Mouse (Mus musculus) bone marrow, adult 2 months (tissue): Measurements from ENCODE around the gene Btg4. TPM values are rescaled to one million over a fixed set of nuclear protein-coding genes. Genes with fewer than 3 reads are reported as not detected.

Source experiments
- H3K27ac ChIP-seq: fragments of 200-500 bp; 2 replicates; pipeline ENCODE4 v1.5.1; 2012; ENCODE audit warnings: low read depth, mild to moderate bottlenecking, control low read depth, inconsistent platforms, low read length; ENCODE audit not compliant: control insufficient read depth, poor library complexity, insufficient read depth
- H3K4me1 ChIP-seq: fragments of 200-500 bp; 2 replicates; pipeline ENCODE4 v1.6.1; 2011; ENCODE audit warnings: low read length; ENCODE audit not compliant: control insufficient read depth, insufficient read depth
- H3K4me3 ChIP-seq: fragments of 200-500 bp; replicated peaks from 2 replicates; pipeline ENCODE3; 2011; ENCODE audit warnings: mild to moderate bottlenecking, low read depth, low read length, control low read depth; ENCODE audit not compliant: control insufficient read depth
- CTCF ChIP-seq: fragments of 200-500 bp; IDR thresholded peaks from 2 replicates; pipeline ENCODE4 v1.5.1; 2011; ENCODE audit warnings: low read length, control low read depth; ENCODE audit not compliant: control insufficient read depth, insufficient read depth
- POLR2A ChIP-seq: fragments of 200-500 bp; IDR thresholded peaks from 2 replicates; pipeline ENCODE4 v1.6.1; 2011; ENCODE audit warnings: low read depth, mild to moderate bottlenecking, control low read depth, low read length, borderline replicate concordance; ENCODE audit not compliant: control insufficient read depth
- WGBS: fragments of 180-500 bp; shearing (Covaris S2); methylation state at CpG from one replicate; pipeline ENCODE4 v1.1.7; 2018; 5-methylcytosine and 5-hydroxymethylcytosine counted together
- polyA plus RNA-seq: library from polyadenylated mRNA; stranded (reverse); fragments of >200 nt; gene quantifications from 2 replicates; pipeline ENCODE4 v1.2.4, GENCODE M21; 2011; ENCODE audit warnings: low replicate concordance; ENCODE audit not compliant: missing spikeins, insufficient read depth, insufficient read length

Gene Btg4
- polyA plus RNA-seq, 1 experiment: not detected

DNA sequence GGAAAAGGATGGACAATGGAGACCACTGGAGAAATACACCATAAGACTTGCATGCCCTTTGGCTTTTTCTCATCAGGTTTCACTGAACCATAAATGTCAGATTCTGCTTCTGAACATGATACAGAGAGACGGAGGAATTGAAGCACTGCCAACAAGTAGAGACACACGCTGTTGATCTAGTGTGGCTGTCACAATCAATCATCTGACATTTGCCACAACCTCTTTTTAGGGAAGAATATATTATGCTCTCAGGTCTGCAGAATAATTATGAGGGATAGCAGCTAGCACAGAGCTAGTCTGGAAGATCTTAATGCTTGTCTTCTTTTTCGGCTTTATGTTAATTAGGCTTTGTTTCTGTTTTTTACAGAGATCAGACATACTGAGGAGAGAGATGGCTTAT is 7.5 kb downstream of the Btg4 start:
- WGBS: 38% methylated on average over 3 of the region's 3 CpGs
- H3K4me1 ChIP-seq: no peaks in the 10 kb centered on the region
- H3K4me3 ChIP-seq: no peak overlapping the region
- no peak overlapping the region for H3K27ac ChIP-seq
- TF ChIP-seq POLR2A (no peak), CTCF (no peak)

DNA sequence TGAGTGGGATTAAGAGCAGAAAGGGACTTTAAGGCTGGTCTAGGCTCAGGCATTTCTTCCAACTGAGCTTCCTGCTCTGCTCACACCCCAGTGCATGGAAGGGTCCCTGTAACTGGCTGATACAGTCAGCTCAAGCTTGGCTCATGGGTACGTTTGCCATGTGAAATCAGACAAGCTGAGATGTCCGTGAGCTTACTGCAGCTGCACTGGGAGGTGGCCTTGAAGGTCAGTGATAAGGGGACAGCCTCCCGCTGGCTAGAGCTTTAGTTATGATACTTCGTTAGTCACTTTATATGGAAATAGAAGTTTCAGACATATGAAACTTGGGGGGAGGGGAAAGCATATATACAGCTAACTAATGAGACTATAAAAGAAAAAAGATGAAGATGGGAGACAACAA is 10.1 kb downstream of the Btg4 start:
- Histone ChIP-seq H3K4me1 (no peaks in the 10 kb centered on the region), H3K4me3 (no peak overlapping the region), H3K27ac (no peak overlapping the region)
- TF ChIP-seq CTCF: no peak
- no peak for TF ChIP-seq POLR2A
- 63% methylated on average over 4 of the region's 4 CpGs for WGBS

DNA sequence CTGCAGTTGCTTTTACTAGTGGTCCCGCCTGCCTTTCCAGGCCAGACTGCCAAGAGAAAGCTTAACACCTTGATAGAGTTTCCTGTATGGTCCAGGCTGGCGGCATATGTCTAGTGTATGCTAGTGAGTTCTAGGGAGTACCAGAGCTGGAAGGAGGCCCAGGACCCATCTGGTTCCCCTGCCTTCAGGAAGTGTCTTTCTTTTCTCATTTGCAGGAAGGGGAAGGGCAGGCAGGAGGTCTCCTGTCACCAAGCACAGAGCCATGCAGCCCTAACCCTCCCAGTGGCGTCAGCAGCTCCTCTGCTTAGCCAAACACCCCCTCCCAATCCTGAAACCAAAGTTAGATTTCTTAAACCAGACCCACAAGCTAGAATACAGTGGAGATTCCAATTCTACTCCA is 15.1 kb downstream of the Btg4 start:
- H3K27ac ChIP-seq: no peak overlapping the region
- 13% methylated on average over 3 of the region's 3 CpGs for WGBS
- H3K4me3 ChIP-seq: peak overlapping the region; percentile 11
- H3K4me1 ChIP-seq: no peaks in the 10 kb centered on the region
- no peak for TF ChIP-seq CTCF
- no peak for TF ChIP-seq POLR2A

DNA sequence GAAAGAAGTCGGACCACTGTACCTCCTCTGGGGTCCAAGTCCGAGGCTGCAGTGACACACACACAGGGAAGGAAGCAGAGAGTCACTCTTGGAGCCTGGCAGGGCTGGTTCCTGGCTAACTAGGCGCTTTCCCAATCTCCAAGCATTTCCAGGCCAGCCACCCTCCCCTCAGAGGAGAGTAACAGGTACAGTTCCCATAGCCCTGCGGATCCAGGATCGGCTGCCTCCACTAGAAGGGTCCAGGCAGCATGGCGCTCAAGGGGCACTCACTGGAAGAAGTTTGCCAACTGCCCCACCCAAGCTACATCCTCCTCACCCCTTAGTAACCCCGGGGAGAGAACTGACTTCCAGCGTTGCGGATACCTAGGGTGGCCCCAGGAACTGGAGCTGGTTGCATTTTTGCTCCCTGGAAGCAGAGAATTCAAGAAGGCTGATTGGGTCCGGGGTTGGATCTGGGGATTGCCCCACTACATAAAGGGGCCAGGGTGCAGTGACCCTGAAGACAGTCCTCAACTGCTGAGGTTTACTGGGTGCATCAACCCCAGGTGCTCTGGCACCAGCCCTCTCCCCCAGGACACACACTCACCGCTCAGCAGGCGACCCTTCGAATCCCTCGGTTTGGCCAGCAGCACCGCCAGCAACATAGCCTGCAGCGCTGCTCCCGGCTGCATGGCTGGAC is 15.7 kb downstream of the Btg4 start:
- Histone ChIP-seq H3K4me3 (peak overlapping the region; percentile 62), H3K27ac (no peak overlapping the region), H3K4me1 (no peaks in the 10 kb centered on the region)
- TF ChIP-seq CTCF: no peak
- no peak for TF ChIP-seq POLR2A
- WGBS: under 1% methylated on average over 17 of the region's 17 CpGs

DNA sequence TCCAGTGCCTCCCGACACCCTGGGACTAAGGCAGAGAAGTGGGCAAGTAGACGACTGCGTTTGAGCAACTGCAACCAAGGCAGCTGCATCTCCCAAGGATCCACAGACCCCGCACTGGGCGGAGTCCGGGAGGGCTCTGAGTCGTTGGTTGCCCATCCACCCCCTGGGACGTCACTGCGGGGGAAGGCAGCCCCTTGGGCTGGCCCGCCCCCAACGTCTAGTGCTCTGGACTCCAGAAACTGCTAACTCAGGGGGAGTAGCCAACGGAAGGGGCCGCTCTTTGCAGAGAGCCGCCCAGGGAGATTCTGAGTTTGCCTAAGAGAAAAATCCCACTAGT is 16.2 kb downstream of the Btg4 start, which contains the start of gene Layn:
Layn (minus strand) TSS at position 116 of the 337 bp plus-strand sequence.
- Histone ChIP-seq H3K4me1 (no peaks in the 10 kb centered on the region), H3K27ac (no peak within 1 kb of the TSS), H3K4me3 (peak within 1 kb of the TSS; percentile 62)
- no peak for TF ChIP-seq POLR2A
- no peak for TF ChIP-seq CTCF
- 1% methylated on average over 14 of the region's 14 CpGs for WGBS

DNA sequence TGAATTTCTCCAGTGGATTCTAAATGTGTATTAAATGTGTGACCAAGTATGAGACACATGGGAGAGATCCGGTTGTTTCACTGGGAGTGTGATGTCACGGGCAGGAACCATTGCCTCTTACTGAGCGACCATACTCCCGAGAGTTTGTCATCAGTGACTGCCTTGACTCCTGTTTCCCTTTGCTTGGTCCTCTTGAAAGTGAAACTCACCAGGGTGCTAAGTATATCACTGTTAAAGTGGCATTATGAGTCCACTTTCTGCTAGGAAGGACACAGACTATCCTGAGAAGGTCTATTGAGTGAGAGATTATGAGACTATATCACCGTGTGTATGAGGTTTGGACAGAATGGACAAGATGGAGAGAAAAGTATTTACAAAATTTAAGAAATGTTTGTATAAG is 20.9 kb downstream of the Btg4 start:
- TF ChIP-seq CTCF (no peak), POLR2A (no peak)
- no peak overlapping the region for H3K27ac ChIP-seq
- H3K4me1 ChIP-seq: no peaks in the 10 kb centered on the region
- H3K4me3 ChIP-seq: no peak overlapping the region
- WGBS: 71% methylated on average over 5 of the region's 5 CpGs

DNA sequence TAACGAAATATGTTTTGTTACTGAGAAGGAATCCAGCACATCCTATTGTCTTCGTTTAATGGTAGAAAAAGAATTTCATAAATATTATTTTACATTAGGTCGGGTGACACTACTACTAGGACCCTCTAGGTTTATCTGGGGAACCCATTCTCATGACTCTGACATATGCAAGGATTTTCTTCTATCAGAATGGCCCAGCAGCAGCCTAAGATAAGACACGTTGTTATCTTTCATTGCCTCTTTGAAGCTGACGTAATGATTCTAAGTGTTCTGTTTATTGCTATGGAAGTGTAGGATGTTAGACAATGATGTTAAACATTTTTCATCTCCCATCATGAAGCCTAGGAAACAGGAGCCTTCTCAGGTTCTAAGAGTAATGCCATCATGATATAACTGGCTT is 33.0 kb downstream of the Btg4 start:
- whole genome bisulfite sequencing: 58% methylated on average over 5 of the region's 5 CpGs
- no peak for TF ChIP-seq CTCF
- no peak for TF ChIP-seq POLR2A

DNA sequence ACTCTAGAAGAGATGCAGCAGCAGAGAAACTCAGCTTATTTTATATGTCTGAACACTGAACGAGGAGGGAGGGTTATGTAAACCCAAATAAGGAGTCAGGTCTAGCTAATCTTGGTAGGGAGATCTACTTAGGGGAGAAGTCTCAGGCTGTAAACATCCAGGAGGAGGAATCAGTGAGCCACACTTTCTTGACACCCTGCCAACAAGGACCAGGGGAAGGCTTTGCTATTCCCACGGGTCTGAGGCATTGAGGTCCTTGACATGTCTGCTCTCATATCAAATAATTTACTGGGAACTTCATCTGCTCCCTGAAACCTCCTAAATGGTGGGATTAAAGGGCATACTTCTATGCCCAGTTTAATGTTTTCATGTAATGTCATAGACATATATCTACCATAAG is 35.6 kb downstream of the Btg4 start:
- no peak for TF ChIP-seq POLR2A
- TF ChIP-seq CTCF: no peak
- Histone ChIP-seq H3K4me1 (no peaks in the 10 kb centered on the region), H3K27ac (no peak overlapping the region), H3K4me3 (no peak overlapping the region)
- WGBS: 36% methylated on average over 2 of the region's 2 CpGs

More for the DNA sequence above, 33.0 kb downstream of the Btg4 start:
- no peak overlapping the region for H3K27ac ChIP-seq
- no peaks in the 10 kb centered on the region for H3K4me1 ChIP-seq
- H3K4me3 ChIP-seq: no peak overlapping the region

DNA sequence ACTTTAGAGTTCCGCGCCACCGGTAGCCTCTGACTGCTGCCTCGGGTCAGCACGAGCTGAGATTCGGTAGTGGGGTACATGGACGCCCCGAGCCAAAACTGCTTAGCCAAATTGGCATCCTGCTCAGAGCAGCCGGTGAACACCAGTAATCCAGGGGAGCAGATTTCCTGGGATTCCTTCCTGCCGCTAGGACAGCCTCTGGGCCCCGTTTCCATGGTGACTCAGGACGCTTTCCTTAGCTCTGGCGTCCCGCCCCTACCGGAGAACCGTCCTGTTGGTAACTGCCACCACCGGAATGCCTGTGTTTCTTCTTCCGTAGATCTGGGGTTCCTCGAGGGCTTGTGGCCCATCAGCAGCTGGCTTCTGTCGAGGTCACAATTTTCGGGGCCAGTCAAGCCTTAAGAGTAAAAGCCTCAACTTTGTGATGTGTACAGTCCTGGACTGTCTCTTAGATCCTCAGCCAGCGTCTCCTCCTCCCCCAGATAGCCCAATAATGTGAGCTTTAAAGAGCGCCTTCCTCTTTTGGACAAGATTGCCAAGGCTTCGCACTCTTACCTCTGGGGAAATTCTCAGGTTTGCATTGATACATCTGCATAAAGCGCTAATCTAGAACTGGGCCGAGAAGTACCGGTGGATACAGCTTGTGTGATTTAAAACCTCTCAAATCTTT is 41.2 kb downstream of the Btg4 start, which contains the start of gene 4833427G06Rik:
4833427G06Rik (minus strand) TSS at position 323 of the 670 bp plus-strand sequence.
- Histone ChIP-seq H3K4me1 (no peaks in the 10 kb centered on the region), H3K4me3 (no peak within 1 kb of the TSS), H3K27ac (no peak within 1 kb of the TSS)
- 9% methylated on average over 27 of the region's 27 CpGs for WGBS
- no peak for TF ChIP-seq POLR2A
- no peak for TF ChIP-seq CTCF
